Mouse (Mus musculus) liver, adult 2 months (tissue): ENCODE results near the gene Taf5l. TPM values are rescaled to one million over a fixed set of nuclear protein-coding genes. Genes with fewer than 3 reads are reported as not detected.
A peak's percentile ranks its signal among the peaks of the same experiment; 100 is the strongest.

Source experiments
- DNase-seq: peaks from one replicate; pipeline ENCODE4 v3.0.0-alpha.2; 2011; ENCODE audit warnings: low read depth, low spot score; ENCODE audit errors: extremely low read depth
- H3K27ac ChIP-seq: fragments of 200-500 bp; replicated peaks from 2 replicates; pipeline ENCODE4 v1.5.1; 2012; ENCODE audit warnings: low read depth, mild to moderate bottlenecking, control low read depth, inconsistent platforms, low read length; ENCODE audit not compliant: insufficient read depth
- H3K27me3 ChIP-seq: fragments of 200-500 bp; 2 replicates; pipeline ENCODE4 v1.6.1; 2012; ENCODE audit warnings: mild to moderate bottlenecking, moderate library complexity, low read length, inconsistent platforms; ENCODE audit not compliant: control insufficient read depth, insufficient read depth
- H3K36me3 ChIP-seq: fragments of 200-500 bp; 2 replicates; pipeline ENCODE4 v1.6.1; 2012; ENCODE audit warnings: low read length, inconsistent platforms; ENCODE audit not compliant: control insufficient read depth, insufficient read depth
- H3K4me1 ChIP-seq: fragments of 200-500 bp; 2 replicates; pipeline ENCODE4 v1.6.1; 2011; ENCODE audit warnings: low read length; ENCODE audit not compliant: control insufficient read depth, insufficient read depth
- H3K4me3 ChIP-seq: fragments of 200-500 bp; 2 replicates; pipeline ENCODE4 v1.5.1; 2011; ENCODE audit warnings: low read depth, mild to moderate bottlenecking, control low read depth, low read length, moderate library complexity; ENCODE audit not compliant: insufficient read depth
- H3K79me2 ChIP-seq: fragments of 200-500 bp; 2 replicates; pipeline ENCODE4 v1.6.1; 2012; ENCODE audit warnings: inconsistent platforms, mild to moderate bottlenecking, low read length, moderate library complexity; ENCODE audit not compliant: control insufficient read depth, insufficient read depth
- H3K9ac ChIP-seq: fragments of 200-500 bp; 2 replicates; pipeline ENCODE4 v1.6.1; 2012; ENCODE audit warnings: low read depth, mild to moderate bottlenecking, control low read depth, inconsistent platforms, low read length
- CTCF ChIP-seq: fragments of 200-500 bp; IDR thresholded peaks from 2 replicates; pipeline ENCODE4 v1.5.1; 2011; ENCODE audit warnings: low read depth, low read length, control low read depth
- POLR2A ChIP-seq: fragments of 200-500 bp; IDR thresholded peaks from 2 replicates; pipeline ENCODE4 v1.6.1; 2011; ENCODE audit warnings: low read length, control low read depth; ENCODE audit not compliant: insufficient read depth; ENCODE audit errors: extremely low read depth
- WGBS: fragments of 180-500 bp; shearing (Covaris S2); methylation state at CpG from one replicate; pipeline ENCODE4 v1.1.7; 2018; 5-methylcytosine and 5-hydroxymethylcytosine counted together
- polyA plus RNA-seq: library from polyadenylated mRNA; depleted of rRNA; stranded (reverse); fragments of >200 nt; gene quantifications from 2 replicates; pipeline ENCODE4 v1.2.3, GENCODE M21; 2012
- total RNA-seq: library from RNA; depleted of rRNA; stranded (reverse); fragments of >200 nt; gene quantifications from 2 replicates; pipeline ENCODE4 v1.2.3, GENCODE M21; 2014

The Taf5l gene
- total and polyA plus RNA-seq, 2 experiments: 9.0 to 16.0 TPM

- H3K9ac ChIP-seq: no peak overlapping the region
- no peak for DNase-seq
- TF ChIP-seq POLR2A: no peak
- TF ChIP-seq CTCF: no peak
- no peak overlapping the region for H3K27ac ChIP-seq
- H3K4me1 ChIP-seq: peaks cover 2% of the 10 kb centered on the region; the same call in 1 of the 2 replicates
- no peaks in the 10 kb centered on the region for H3K27me3 ChIP-seq
- no peak overlapping the region for H3K4me3 ChIP-seq
- peaks cover 21% of the 10 kb centered on the region for H3K36me3 ChIP-seq
- WGBS: 54% methylated on average over 3 of the region's 3 CpGs
- peaks cover 13% of the 10 kb centered on the region; the same call in 1 of the 2 replicates for H3K79me2 ChIP-seq
Observed at GRCm38 (mm10) chr8:124011580-124011979, 9.6 kb downstream of the Taf5l start.

GRCm38 (mm10) chr8:124007829-124008228 is 13.4 kb downstream of the Taf5l start:
- H3K79me2 ChIP-seq: peaks cover 11% of the 10 kb centered on the region; the same call in 1 of the 2 replicates
- no peak overlapping the region for H3K4me3 ChIP-seq
- H3K27ac ChIP-seq: no peak overlapping the region
- no peak overlapping the region for H3K9ac ChIP-seq
- no peak for TF ChIP-seq POLR2A
- TF ChIP-seq CTCF: no peak
- H3K36me3 ChIP-seq: peaks cover 42% of the 10 kb centered on the region
- no peak for DNase-seq
- H3K27me3 ChIP-seq: no peaks in the 10 kb centered on the region
- WGBS: 81% methylated on average over 6 of the region's 6 CpGs
- H3K4me1 ChIP-seq: no peaks in the 10 kb centered on the region

GRCm38 (mm10) chr8:124002546-124003108 is 18.6 kb downstream of the Taf5l start:
- H3K9ac ChIP-seq: no peak overlapping the region
- H3K27me3 ChIP-seq: no peaks in the 10 kb centered on the region
- 84% methylated on average over 10 of the region's 10 CpGs for WGBS
- H3K36me3 ChIP-seq: peaks cover 44% of the 10 kb centered on the region
- no peak for TF ChIP-seq CTCF
- H3K4me1 ChIP-seq: no peaks in the 10 kb centered on the region
- no peak overlapping the region for H3K4me3 ChIP-seq
- no peak overlapping the region for H3K27ac ChIP-seq
- DNase-seq: no peak
- H3K79me2 ChIP-seq: peaks cover 6% of the 10 kb centered on the region; the same call in 1 of the 2 replicates

- 24% methylated on average over 2 of the region's 2 CpGs for WGBS
- peak; percentile 43 for DNase-seq
Observed at GRCm38 (mm10) chr8:123999568-123999967, 21.6 kb downstream of the Taf5l start.

GRCm38 (mm10) chr8:123993997-123994396 is 27.2 kb downstream of the Taf5l start:
- Histone ChIP-seq H3K4me3 (no peak overlapping the region), H3K79me2 (no peaks in the 10 kb centered on the region), H3K27me3 (no peaks in the 10 kb centered on the region), H3K27ac (no peak overlapping the region), H3K4me1 (no peaks in the 10 kb centered on the region), H3K36me3 (peaks cover 15% of the 10 kb centered on the region), H3K9ac (no peak overlapping the region)
- DNase-seq: no peak
- TF ChIP-seq POLR2A (no peak), CTCF (no peak)
- WGBS: 92% methylated on average over 3 of the region's 3 CpGs

More at GRCm38 (mm10) chr8:123999568-123999967, 21.6 kb downstream of the Taf5l start:
- TF ChIP-seq POLR2A (no peak), CTCF (no peak)
- no peak overlapping the region for H3K9ac ChIP-seq
- H3K4me3 ChIP-seq: no peak overlapping the region
- H3K27ac ChIP-seq: no peak overlapping the region
- H3K36me3 ChIP-seq: peaks cover 39% of the 10 kb centered on the region
- no peaks in the 10 kb centered on the region for H3K4me1 ChIP-seq
- H3K79me2 ChIP-seq: peaks cover 6% of the 10 kb centered on the region; the same call in 1 of the 2 replicates
- no peaks in the 10 kb centered on the region for H3K27me3 ChIP-seq

GRCm38 (mm10) chr8:123993597-123993996 is 27.6 kb downstream of the Taf5l start:
- H3K36me3 ChIP-seq: peaks cover 15% of the 10 kb centered on the region
- H3K79me2 ChIP-seq: no peaks in the 10 kb centered on the region
- DNase-seq: no peak
- H3K9ac ChIP-seq: no peak overlapping the region
- no peaks in the 10 kb centered on the region for H3K4me1 ChIP-seq
- no peak overlapping the region for H3K4me3 ChIP-seq
- no peak overlapping the region for H3K27ac ChIP-seq
- TF ChIP-seq CTCF (no peak), POLR2A (no peak)
- H3K27me3 ChIP-seq: no peaks in the 10 kb centered on the region
- WGBS: 91% methylated on average over 5 of the region's 5 CpGs
